In the genomic region with DNA sequence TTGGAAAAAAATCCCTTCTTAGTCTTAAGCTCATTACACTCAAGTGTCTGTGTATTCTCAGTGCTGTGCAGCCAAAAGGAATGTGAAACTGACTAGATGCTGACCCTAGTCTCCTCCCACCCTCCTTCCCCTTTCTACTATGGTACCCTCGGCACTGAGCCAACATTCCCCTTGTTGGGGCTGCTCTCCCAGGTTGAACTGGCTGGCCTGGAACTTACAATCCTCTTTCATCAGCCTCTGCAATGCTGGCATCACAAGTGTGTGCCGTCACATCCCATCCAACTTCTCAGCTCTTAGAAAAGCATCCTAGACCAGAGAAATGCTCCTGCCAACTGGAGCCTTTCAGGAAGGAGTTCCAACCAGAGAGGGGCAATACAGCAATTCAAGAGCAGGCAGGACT, we compare ENCODE assay signal across 8 mouse cellular contexts. TPM values are rescaled to one million over a fixed set of nuclear protein-coding genes. Genes with fewer than 3 reads are reported as not detected.
A peak's percentile ranks its signal among the peaks of the same experiment; 100 is the strongest.
DNase-seq lines count a peak whose midpoint lies in the region; ATAC-seq and TF ChIP-seq lines count a peak whose summit lies in the region.

No protein-coding gene starts in this region.

- intact Hi-C loops in heart, postnatal 10 days (cut with DNase I) = no loop called here

- H3K4me3 ChIP-seq in hindbrain, embryonic 14.5 days (replicated peaks; ENCODE audit: low read length) = no peak overlapping the region
- no peak overlapping the region for H3K4me3 ChIP-seq in hindbrain, embryonic 11.5 days (ENCODE audit: low read depth, low read length)
- H3K4me3 ChIP-seq in thymus, adult 2 months (ENCODE audit: control insufficient read depth, insufficient read depth, low read length) = no peak overlapping the region

- no peak for TF ChIP-seq POLR2A in thymus, adult 2 months (IDR thresholded peaks at IDR 0.05; ENCODE audit: control insufficient read depth, extremely low read depth, insufficient read depth, low read length, poor library complexity)

- no peaks in the 10 kb centered on the region for H3K36me3 ChIP-seq in hindbrain, embryonic 14.5 days (replicated peaks; ENCODE audit: control insufficient read depth, insufficient read depth)
- no peaks in the 10 kb centered on the region for H3K36me3 ChIP-seq in hindbrain, embryonic 11.5 days (ENCODE audit: control insufficient read depth, insufficient read depth, low read length)
- no peaks in the 10 kb centered on the region for H3K36me3 ChIP-seq in thymus, adult 2 months (ENCODE audit: control insufficient read depth, insufficient read depth, low read length)

- H3K27ac ChIP-seq in hindbrain, embryonic 14.5 days = no peak overlapping the region; the same call in 1 of the 2 replicates
- H3K27ac ChIP-seq in hindbrain, embryonic 11.5 days (ENCODE audit: low read depth, low read length) = no peak overlapping the region
- H3K27ac ChIP-seq in thymus, adult 2 months (ENCODE audit: control insufficient read depth, insufficient read depth, low read length) = no peak overlapping the region

- ATAC-seq in hindbrain, embryonic 14.5 days (ENCODE audit: low FRiP score) = peak; percentile 59; the same call in 1 of the 2 replicates
- no peak for ATAC-seq in hindbrain, embryonic 11.5 days (ENCODE audit: low FRiP score)

- DNase-seq in hindbrain, embryonic 14.5 days (ENCODE audit: low spot score) = no peak
- DNase-seq in hindbrain, embryonic 11.5 days (ENCODE audit: low spot score) = no peak
- peak; percentile 44 for DNase-seq in urinary bladder, postnatal 14 days (ENCODE audit: low spot score)
- no peak for DNase-seq in urinary bladder, postnatal 10 days (ENCODE audit: low spot score)
- DNase-seq in heart, postnatal 10 days = peak; percentile 44 to 60
- DNase-seq in lung, postnatal 4 days = peak; percentile 66 to 67
- DNase-seq in T-cell, adult 2 months (ENCODE audit: low spot score) = no peak
- no peak for DNase-seq in thymus, adult 2 months

- H3K27me3 ChIP-seq in hindbrain, embryonic 14.5 days (ENCODE audit: control insufficient read depth, insufficient read depth, low read length) = no peaks in the 10 kb centered on the region
- H3K27me3 ChIP-seq in hindbrain, embryonic 11.5 days (ENCODE audit: control insufficient read depth, insufficient read depth, low read length) = no peaks in the 10 kb centered on the region
- no peaks in the 10 kb centered on the region for H3K27me3 ChIP-seq in thymus, adult 2 months (ENCODE audit: control insufficient read depth, insufficient read depth, low read length)

- no peak overlapping the region for H3K4me2 ChIP-seq in hindbrain, embryonic 14.5 days (replicated peaks)
- H3K4me2 ChIP-seq in hindbrain, embryonic 11.5 days (replicated peaks; ENCODE audit: low read depth, low read length) = no peak overlapping the region

- no peaks in the 10 kb centered on the region for H3K9me3 ChIP-seq in hindbrain, embryonic 14.5 days (ENCODE audit: control insufficient read depth, low read length)
- no peaks in the 10 kb centered on the region for H3K9me3 ChIP-seq in hindbrain, embryonic 11.5 days (ENCODE audit: control insufficient read depth, low read length)

- WGBS in hindbrain, embryonic 14.5 days = 50% methylated on average over 2 of the region's 2 CpGs
- WGBS in hindbrain, embryonic 11.5 days = 85% methylated on average over 2 of the region's 2 CpGs
- WGBS in thymus, adult 2 months = 71% methylated on average over 2 of the region's 2 CpGs

- no peak overlapping the region for H3K9ac ChIP-seq in hindbrain, embryonic 14.5 days
- H3K9ac ChIP-seq in hindbrain, embryonic 11.5 days (ENCODE audit: low read depth, low read length) = no peak overlapping the region

- TF ChIP-seq CTCF in thymus, adult 2 months (IDR thresholded peaks at IDR 0.05; ENCODE audit: borderline replicate concordance, control insufficient read depth, extremely low read depth, insufficient read depth, low read length, poor library complexity) = no peak

- peaks cover 7% of the 10 kb centered on the region; the same call in 1 of the 2 replicates for H3K4me1 ChIP-seq in hindbrain, embryonic 14.5 days (replicated peaks; ENCODE audit: control insufficient read depth, insufficient read depth, low read length)
- no peaks in the 10 kb centered on the region for H3K4me1 ChIP-seq in hindbrain, embryonic 11.5 days (replicated peaks; ENCODE audit: control insufficient read depth, insufficient read depth, low read length)
- peaks cover 8% of the 10 kb centered on the region for H3K4me1 ChIP-seq in thymus, adult 2 months (replicated peaks; ENCODE audit: control insufficient read depth, insufficient read depth, low read length)

RNA-seq across cellular contexts. Expression of a gene that starts 11.9 kb away (rescaled TPM):
- polyA plus RNA-seq in hindbrain, embryonic 14.5 days (2014; fragmentation: Nextera tagmentation; extraction: Ambion mirVana) = 11.0 and 11.8 TPM in 2 replicates
- 10.2 and 11.9 TPM in 2 replicates for polyA plus RNA-seq in hindbrain, embryonic 11.5 days (2014; fragmentation: Nextera tagmentation; extraction: Ambion mirVana)
- 10 to 100 TPM; 19.6 to 24.6 TPM for total RNA-seq in heart, postnatal 10 days (2021)
- 17.2 and 17.3 TPM in 2 replicates for polyA plus RNA-seq in thymus, adult 2 months (2012; rRNA removed)

Comparison
In these comparisons a context has a peak if more than half of its experiments do, and no peak if none do; other contexts are left out.
1. DNase-seq: peak in urinary bladder, postnatal 14 days (single experiment), heart, postnatal 10 days (2 of 2) and lung, postnatal 4 days (2 of 2); none in hindbrain, embryonic 14.5 days (single experiment), hindbrain, embryonic 11.5 days (single experiment), urinary bladder, postnatal 10 days (single experiment), T-cell, adult 2 months (single experiment) and thymus, adult 2 months (single experiment).